In the genomic region with DNA sequence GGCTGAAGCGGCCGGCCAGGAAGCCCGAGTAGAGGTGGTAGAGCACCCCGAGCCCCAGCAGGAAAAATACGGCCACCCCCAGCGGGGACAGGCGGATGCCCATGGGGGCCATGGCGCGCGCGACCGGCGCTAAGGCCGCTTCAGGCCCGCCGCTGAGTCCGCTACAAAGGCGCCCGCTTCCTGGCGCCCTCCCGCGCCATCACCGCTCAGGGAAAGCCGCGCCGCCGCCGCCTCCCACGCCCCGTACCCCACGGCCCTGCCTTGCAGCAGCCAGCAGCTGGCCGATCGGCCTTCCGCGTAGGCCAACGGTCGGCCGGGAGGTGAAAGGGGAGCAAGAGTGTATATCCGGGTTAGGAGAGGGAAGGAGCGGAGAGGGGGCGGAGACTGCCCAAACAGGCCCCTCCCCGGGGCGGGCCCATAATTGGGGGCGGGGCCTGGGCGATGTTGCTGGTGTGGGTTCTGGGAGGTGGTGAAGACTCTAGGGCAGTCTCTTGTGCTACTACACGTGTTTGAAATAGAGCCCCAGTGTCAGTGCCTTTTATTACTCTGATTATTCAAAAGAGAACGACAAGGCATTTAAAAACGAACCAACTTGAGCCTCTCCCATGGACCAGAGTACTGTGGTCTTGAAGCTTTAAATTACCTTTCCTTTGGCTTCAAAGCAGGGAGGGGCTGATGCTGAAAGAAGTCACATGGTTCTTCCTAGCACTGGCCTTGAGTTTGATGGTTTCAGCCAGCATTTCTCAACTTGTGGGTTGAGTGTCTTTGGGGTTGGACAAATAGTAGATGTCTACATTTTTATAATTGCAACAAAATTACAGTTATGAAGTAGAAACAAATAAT, we compare ENCODE assay signal across 8 mouse cellular contexts. TPM values are rescaled to one million over a fixed set of nuclear protein-coding genes. Genes with fewer than 3 reads are reported as not detected.
DNase-seq lines count a peak whose midpoint lies in the region; ATAC-seq and TF ChIP-seq lines count a peak whose summit lies in the region.

A gene (minus strand): TSS at position 364 of the 843 bp plus-strand sequence.

- peak within 1 kb of the TSS; percentile 90 for H3K9ac ChIP-seq in ES-Bruce4 (ENCODE audit: low read depth, poor library complexity, severe bottlenecking)
- H3K9ac ChIP-seq in forebrain, embryonic 13.5 days: peak within 1 kb of the TSS; percentile 99
- H3K9ac ChIP-seq in neural tube, embryonic 15.5 days (replicated peaks): peak within 1 kb of the TSS; percentile 91

- TF ChIP-seq POLR2A in ES-Bruce4 (IDR thresholded peaks at IDR 0.05; ENCODE audit: insufficient read depth, low read length): peak; percentile 25

- H3K27me3 ChIP-seq in ES-Bruce4 (ENCODE audit: control insufficient read depth, insufficient read depth, low read length, poor library complexity, severe bottlenecking): no peaks in the 10 kb centered on the region
- H3K27me3 ChIP-seq in forebrain, embryonic 13.5 days: no peaks in the 10 kb centered on the region
- no peaks in the 10 kb centered on the region for H3K27me3 ChIP-seq in neural tube, embryonic 15.5 days (replicated peaks)

- 0 out of 2 replicates have a peak, but pooled peaks cover 4% of the 10 kb centered on the region for H3K9me3 ChIP-seq in ES-Bruce4 (replicated peaks; ENCODE audit: control insufficient read depth, insufficient read depth, low read length, poor library complexity, severe bottlenecking)
- no peaks in the 10 kb centered on the region; the same call in 1 of the 2 replicates for H3K9me3 ChIP-seq in forebrain, embryonic 13.5 days (replicated peaks)
- no peaks in the 10 kb centered on the region for H3K9me3 ChIP-seq in neural tube, embryonic 15.5 days (replicated peaks)

- WGBS in forebrain, embryonic 13.5 days: under 1% methylated on average over 36 of the region's 48 CpGs
- WGBS in neural tube, embryonic 15.5 days: under 1% methylated on average over 47 of the region's 48 CpGs

- TF ChIP-seq EP300 in ES-Bruce4 (IDR thresholded peaks at IDR 0.05; ENCODE audit: insufficient read depth, low read depth, low read length): no peak

- intact Hi-C loops in heart, postnatal 10 days (cut with DNase I): no loop called here

- no peak for TF ChIP-seq CTCF in ES-Bruce4 (IDR thresholded peaks at IDR 0.05; ENCODE audit: low read depth, low read length)

- peak within 1 kb of the TSS; percentile 81 for H3K4me3 ChIP-seq in ES-Bruce4 (ENCODE audit: low read depth, low read length)
- H3K4me3 ChIP-seq in forebrain, embryonic 13.5 days: peak within 1 kb of the TSS; percentile 96
- H3K4me3 ChIP-seq in neural tube, embryonic 15.5 days (replicated peaks): peak within 1 kb of the TSS; percentile 91

- DNase-seq in heart, postnatal 10 days: peak; percentile 87 to 91
- DNase-seq in layer of hippocampus, adult 11-12 months (ENCODE audit: low spot score): peak; percentile 89
- peak; percentile 89 to 91 for DNase-seq in lung, adult 18-20 months
- peak; percentile 89 for DNase-seq in testis, postnatal 14 days (ENCODE audit: low spot score)

- H3K4me2 ChIP-seq in forebrain, embryonic 13.5 days: peak within 1 kb of the TSS; percentile 79
- peak within 1 kb of the TSS; percentile 71 for H3K4me2 ChIP-seq in neural tube, embryonic 15.5 days

- H3K4me1 ChIP-seq in ES-Bruce4 (ENCODE audit: control insufficient read depth, insufficient read depth, low read length): peaks cover 1% of the 10 kb centered on the region
- peaks cover 18% of the 10 kb centered on the region for H3K4me1 ChIP-seq in forebrain, embryonic 13.5 days
- peaks cover 20% of the 10 kb centered on the region for H3K4me1 ChIP-seq in neural tube, embryonic 15.5 days

- H3K36me3 ChIP-seq in ES-Bruce4 (ENCODE audit: control insufficient read depth, insufficient read depth, low read length, poor library complexity, severe bottlenecking): no peaks in the 10 kb centered on the region
- H3K36me3 ChIP-seq in forebrain, embryonic 13.5 days (ENCODE audit: poor library complexity, severe bottlenecking): peaks cover 8% of the 10 kb centered on the region
- no peaks in the 10 kb centered on the region for H3K36me3 ChIP-seq in neural tube, embryonic 15.5 days

- peak; percentile 92 for ATAC-seq in cerebellum, adult (ENCODE audit: insufficient number of reproducible peaks, low FRiP score, low TSS enrichment)
- peak; percentile 96 for ATAC-seq in forebrain, embryonic 13.5 days
- ATAC-seq in neural tube, embryonic 15.5 days (ENCODE audit: low FRiP score): peak; percentile 98

- H3K27ac ChIP-seq in ES-Bruce4 (ENCODE audit: insufficient read depth, low read length): no peak within 1 kb of the TSS
- peak within 1 kb of the TSS; percentile 81 for H3K27ac ChIP-seq in forebrain, embryonic 13.5 days
- H3K27ac ChIP-seq in neural tube, embryonic 15.5 days (replicated peaks): peak within 1 kb of the TSS; percentile 84

RNA-seq across cellular contexts. Expression of the gene that starts here (rescaled TPM):
- polyA plus RNA-seq in ES-Bruce4 (2011; ENCODE audit: insufficient read depth, insufficient read length, low read depth, missing spikeins): 68.5 and 75.1 TPM in 2 replicates
- 39.4 and 43.3 TPM in 2 replicates for polyA plus RNA-seq in forebrain, embryonic 13.5 days (2015; fragmentation: Nextera tagmentation; extraction: Ambion mirVana)
- 10 to 100 TPM; 36.1 to 37.8 TPM for total RNA-seq in heart, postnatal 10 days (2021)
- 37.8 and 39.5 TPM in 2 replicates for polyA plus RNA-seq in neural tube, embryonic 15.5 days (2015; fragmentation: Nextera tagmentation; extraction: Ambion mirVana)
